Mouse (Mus musculus): ENCODE results near the gene Zmym3. TPM values are rescaled to one million over a fixed set of nuclear protein-coding genes. Genes with fewer than 3 reads are reported as not detected.

Zmym3 gene
- total RNA-seq (2023), result 35.8 TPM

DNA sequence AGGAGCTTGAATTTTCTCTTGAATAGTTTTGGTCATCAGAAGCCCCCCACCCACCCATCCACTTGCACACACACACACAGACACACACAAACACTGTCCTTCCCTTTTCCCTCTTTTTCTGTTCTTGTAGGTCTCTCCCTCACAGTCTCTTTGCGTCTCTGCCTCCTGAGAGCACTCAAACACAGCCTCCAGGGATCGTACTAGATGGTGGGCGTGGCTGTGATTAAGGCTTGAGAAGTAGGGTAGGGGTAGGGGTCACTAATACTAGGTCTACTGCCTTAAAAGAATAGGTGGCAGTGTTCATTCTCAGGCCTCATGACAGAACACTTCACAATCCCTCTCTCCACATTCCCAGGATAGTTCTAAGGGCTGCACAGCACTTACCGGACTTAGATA is at the start of gene Zmym3:
TSS of gene Zmym3 (minus strand) at position 150 of the 396 bp plus-strand sequence.

DNA sequence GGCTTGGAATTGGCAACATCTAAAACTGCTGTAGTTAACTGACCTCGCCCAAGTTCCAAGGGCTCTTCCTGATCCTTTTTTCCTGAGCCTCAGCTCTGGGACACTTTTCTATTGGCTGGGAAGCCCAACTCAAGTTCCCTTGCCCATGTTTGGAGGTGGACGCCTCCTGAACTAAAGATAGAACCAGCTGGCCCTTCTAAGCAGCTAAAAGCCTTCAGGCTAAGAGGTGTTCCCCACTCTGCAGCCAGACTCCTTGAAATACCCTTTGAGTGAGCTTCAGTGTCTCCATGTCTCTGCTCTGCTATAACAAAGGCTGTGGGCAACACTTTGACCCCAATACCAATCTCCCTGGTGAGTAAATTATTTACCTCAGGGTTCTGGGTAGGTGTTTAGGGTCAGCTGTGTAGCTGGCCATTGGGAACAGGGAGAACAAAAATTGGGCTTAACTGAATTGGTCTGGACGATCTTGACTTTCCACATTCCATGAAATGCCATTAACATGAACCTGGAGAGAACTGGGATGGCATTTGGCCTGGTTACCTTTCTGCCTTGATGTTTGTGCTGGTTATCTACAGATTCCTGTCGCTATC is 28.3 kb upstream of the Zmym3 start, which contains the start of gene Itgb1bp2:
TSS of gene Itgb1bp2 (plus strand) at position 203 of the 590 bp plus-strand sequence.

DNA sequence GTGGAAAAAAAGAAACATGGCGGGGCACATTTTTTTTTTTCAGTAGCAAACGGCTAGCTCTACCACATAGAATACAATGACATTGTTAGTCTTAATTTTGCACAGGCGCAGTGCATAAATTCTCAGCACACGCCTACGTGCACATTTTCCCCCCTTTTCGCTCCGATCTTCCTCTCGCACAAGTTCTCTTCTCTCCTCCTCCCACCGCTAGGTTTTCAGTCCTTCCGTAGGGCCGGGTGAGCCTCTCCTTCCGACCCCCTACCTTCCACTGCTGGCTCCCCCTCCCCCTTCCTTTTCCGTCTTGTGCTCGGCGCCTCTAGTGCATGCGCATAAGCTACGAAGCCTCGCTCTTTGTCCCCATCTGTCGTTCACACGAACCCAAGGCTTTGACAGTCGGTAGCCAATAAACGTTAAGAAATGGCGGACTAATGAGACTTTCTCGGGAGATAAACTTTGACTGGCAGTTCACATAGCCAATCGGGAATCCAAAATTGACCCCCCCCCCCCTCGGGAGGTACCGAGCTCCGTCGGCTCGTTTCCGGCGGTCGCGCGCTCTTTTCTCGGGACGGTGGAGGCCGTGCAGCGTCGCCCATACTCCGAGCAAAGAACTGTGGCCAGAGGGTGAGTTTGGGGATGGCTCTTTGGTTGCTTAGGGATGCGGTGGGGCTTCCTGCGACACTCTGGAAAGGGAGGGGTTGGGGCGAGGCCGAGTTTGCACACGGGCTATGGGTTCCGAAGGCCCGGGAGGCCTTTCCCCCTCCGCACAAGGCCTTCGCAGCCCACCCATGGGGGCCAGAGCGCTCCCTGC is 8.7 kb upstream of the Zmym3 start, which contains the start of gene Nono:
TSS of gene Nono (plus strand) at position 177 of the 808 bp plus-strand sequence.

DNA sequence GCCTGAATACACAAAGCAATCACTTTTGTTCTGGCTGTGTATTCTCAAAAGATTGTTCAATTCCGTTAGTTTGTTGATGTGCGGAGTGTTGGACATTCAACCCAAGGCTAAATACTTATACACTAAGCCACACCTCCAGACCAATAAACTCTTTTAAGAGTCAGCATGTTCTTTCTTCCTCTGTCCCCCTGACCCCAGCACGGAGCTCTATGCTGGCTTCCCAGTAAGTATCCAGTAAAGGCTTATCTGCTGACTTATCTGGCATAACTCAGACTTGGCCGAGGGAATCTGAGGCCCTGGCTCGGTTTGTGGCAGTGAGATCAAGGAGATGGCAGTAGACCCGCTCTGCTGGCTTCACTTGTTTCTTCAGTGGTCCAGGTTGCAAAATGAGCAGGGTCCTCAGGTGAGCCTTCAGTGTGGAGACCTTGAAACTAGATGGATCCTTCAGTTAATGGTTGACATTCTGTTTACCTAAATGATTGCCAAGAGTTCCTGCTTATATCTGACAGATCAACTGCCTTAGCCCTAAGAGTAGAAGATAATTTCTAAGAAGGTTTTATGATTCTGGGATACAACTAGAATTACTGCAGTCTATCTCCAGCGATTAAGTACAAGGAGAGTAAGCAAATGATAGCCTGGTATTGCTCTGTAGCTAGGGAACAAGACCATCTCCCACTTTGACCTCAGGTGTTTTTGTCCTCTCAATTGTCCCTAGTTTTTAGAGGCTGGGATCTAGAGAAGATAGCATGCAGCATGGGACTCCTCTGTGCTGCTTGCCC is 44.3 kb downstream of the Zmym3 start, which contains the start of gene Gjb1:
TSS of gene Gjb1 (plus strand) at position 189 of the 779 bp plus-strand sequence.

Other genes with a start within 250 kb of the Zmym3 start
- gene Snx12, start 198.3 kb downstream of the Zmym3 start, total RNA-seq (2023), result 46.4 TPM
- 48.0 TPM for gene Foxo4, start 166.3 kb downstream of the Zmym3 start, total RNA-seq (2023)
- 41.4 TPM for gene Gm614, start 156.9 kb downstream of the Zmym3 start, total RNA-seq (2023)
- gene Il2rg, start 152.6 kb downstream of the Zmym3 start, total RNA-seq (2023), result 618 TPM
- not detected for gene Gm20489, start 151.8 kb downstream of the Zmym3 start, total RNA-seq (2023)
- gene Med12, start 146.8 kb downstream of the Zmym3 start, total RNA-seq (2023), result 162 TPM
- 0.61 TPM for gene Nlgn3, start 121.7 kb downstream of the Zmym3 start, total RNA-seq (2023)
- gene Gjb1, start 44.5 kb downstream of the Zmym3 start, total RNA-seq (2023), result not detected
- gene Nono, start 8.5 kb upstream of the Zmym3 start, total RNA-seq (2023), result 235 TPM
- gene Itgb1bp2, start 28.2 kb upstream of the Zmym3 start, total RNA-seq (2023), result 2.4 TPM
- 39.0 TPM for gene Taf1, start 111.9 kb upstream of the Zmym3 start, total RNA-seq (2023)
- 201 TPM for gene Ogt, start 219.2 kb upstream of the Zmym3 start, total RNA-seq (2023)

Data from CD8-positive naive resting alpha-beta T cell, adult 57 days (primary cell).